Mouse (Mus musculus) spleen, adult 2 months (tissue): ENCODE data around the gene Tmem141. TPM values are rescaled to one million over a fixed set of nuclear protein-coding genes. Genes with fewer than 3 reads are reported as not detected.

Experiments
- DNase-seq, 2 experiments: peaks; one replicate each; pipeline versions ENCODE4 v3.0.0 to v3.0.0-alpha.2; 2012 to 2021; ENCODE audit warnings: low spot score in 2 of 2, low read depth in 1 of 2
- H3K27ac ChIP-seq: fragments of 200-500 bp; 2 replicates; pipeline ENCODE4 v1.5.1; 2012; ENCODE audit warnings: low read length, inconsistent platforms; ENCODE audit not compliant: insufficient read depth
- H3K27me3 ChIP-seq: fragments of 200-500 bp; 2 replicates; pipeline ENCODE4 v1.6.1; 2012; ENCODE audit warnings: mild to moderate bottlenecking, moderate library complexity, low read length, inconsistent platforms; ENCODE audit not compliant: control insufficient read depth, insufficient read depth
- H3K36me3 ChIP-seq: fragments of 200-500 bp; 2 replicates; pipeline ENCODE4 v1.6.1; 2012; ENCODE audit warnings: mild to moderate bottlenecking, low read length, inconsistent platforms; ENCODE audit not compliant: control insufficient read depth, insufficient read depth
- H3K4me1 ChIP-seq: fragments of 200-500 bp; 2 replicates; pipeline ENCODE4 v1.6.1; 2011; ENCODE audit warnings: inconsistent platforms; ENCODE audit not compliant: control insufficient read depth, insufficient read depth, insufficient read length
- H3K4me3 ChIP-seq: fragments of 200-500 bp; 2 replicates; pipeline ENCODE4 v1.5.1; 2011; ENCODE audit warnings: mild to moderate bottlenecking, inconsistent platforms; ENCODE audit not compliant: insufficient read depth, insufficient read length; ENCODE audit errors: extremely low read depth
- CTCF ChIP-seq: fragments of 200-500 bp; IDR thresholded peaks from 2 replicates; pipeline ENCODE4 v1.5.1; 2011; ENCODE audit warnings: mild to moderate bottlenecking, inconsistent platforms; ENCODE audit not compliant: insufficient read depth, insufficient read length, insufficient replicate concordance; ENCODE audit errors: extremely low read depth
- POLR2A ChIP-seq: fragments of 200-500 bp; IDR thresholded peaks from 2 replicates; pipeline ENCODE4 v1.6.1; 2011; ENCODE audit warnings: low read depth, low read length, inconsistent platforms
- WGBS: fragments of 180-500 bp; shearing (Covaris S2); methylation state at CpG from one replicate; pipeline ENCODE4 v1.1.7; 2018; 5-methylcytosine and 5-hydroxymethylcytosine counted together
- polyA plus RNA-seq: library from polyadenylated mRNA; depleted of rRNA; stranded (reverse); fragments of >200 nt; gene quantifications from 2 replicates; pipeline ENCODE4 v1.2.3, GENCODE M21; 2012; rRNA removed

The Tmem141 gene
- polyA plus RNA-seq = 16.4 and 16.8 TPM in 2 replicates

DNA sequence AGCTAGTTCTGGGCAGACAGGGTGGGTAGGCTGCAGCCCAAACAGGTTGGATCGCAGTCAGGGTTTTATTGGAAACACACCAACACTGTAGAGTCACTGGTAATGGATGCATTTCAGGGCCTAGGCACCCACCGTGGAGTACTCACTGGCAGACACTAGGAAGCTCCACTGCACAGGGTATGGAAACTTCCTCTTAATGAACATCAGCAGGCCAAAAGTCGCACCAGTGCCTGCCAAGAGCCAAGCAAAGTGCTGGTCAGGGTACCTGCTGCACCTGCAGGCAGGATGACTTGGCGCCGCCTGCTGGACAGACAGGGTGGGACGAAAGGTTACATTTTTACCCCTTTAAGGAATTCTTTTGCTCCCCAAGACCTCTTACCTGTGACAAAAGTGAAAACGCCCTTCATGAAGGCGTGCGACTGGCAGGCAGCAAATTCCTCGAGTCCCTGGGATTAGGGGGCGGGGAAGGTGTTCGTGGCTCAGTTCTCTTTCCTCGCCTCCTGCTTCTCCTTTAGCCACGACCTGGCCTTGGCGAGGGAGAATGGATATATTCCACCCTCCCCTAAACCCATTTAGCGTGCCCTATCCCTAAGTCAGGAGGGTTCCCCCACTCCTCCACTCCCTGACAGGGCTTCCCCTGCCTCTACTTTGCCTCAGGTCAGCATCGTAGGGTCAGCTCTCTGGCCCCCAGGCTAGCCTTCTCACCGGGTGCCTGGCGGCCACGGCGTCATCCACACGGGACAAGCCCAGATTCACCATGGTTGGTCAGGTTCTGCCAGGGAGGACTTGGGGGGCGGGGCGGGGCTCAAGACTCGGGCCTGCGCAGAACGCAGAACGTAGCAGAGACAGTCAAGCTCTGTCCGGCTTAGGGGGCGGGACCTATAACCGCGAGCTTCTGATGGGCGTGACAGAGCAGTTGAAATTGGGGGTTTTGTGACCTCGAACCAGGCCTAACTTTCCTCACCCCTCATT is at the start of gene Tmem141:
TSS of gene Tmem141 (minus strand) at position 777 of the 972 bp plus-strand sequence.
- H3K27me3 ChIP-seq = no peaks in the 10 kb centered on the region
- H3K36me3 ChIP-seq = no peaks in the 10 kb centered on the region
- 16% methylated on average over 34 of the region's 34 CpGs for whole genome bisulfite sequencing
- peak; percentile 12 to 63 for DNase-seq
- H3K4me1 ChIP-seq = peaks cover 4% of the 10 kb centered on the region; the same call in 1 of the 2 replicates
- H3K4me3 ChIP-seq = peak within 1 kb of the TSS; percentile 51; the same call in 1 of the 2 replicates
- H3K27ac ChIP-seq = peak within 1 kb of the TSS; percentile 50
- TF ChIP-seq CTCF = peak; percentile 69; the same call in 1 of the 2 replicates
- TF ChIP-seq POLR2A = no peak

DNA sequence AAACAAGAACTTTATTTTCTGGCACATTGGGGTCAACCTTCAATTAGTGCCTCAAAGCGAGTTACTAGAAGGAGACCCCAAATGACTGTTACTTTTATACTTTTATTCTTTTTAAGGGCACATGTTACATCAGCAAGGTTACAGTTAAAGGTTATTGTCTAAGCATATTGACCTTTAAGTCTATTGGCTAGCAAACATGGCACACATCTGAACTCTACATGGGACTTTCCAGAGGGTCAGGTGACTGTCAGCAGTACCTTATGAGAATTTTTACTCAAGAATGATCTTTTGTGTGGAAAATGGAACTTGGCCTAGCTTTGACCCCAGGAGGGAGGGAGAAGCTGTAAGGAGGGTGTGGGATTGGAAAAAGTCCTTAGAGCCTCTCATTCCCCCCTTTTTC is 44.7 kb upstream of the Tmem141 start:
- Histone ChIP-seq H3K4me1 (no peaks in the 10 kb centered on the region), H3K27me3 (no peaks in the 10 kb centered on the region), H3K36me3 (no peaks in the 10 kb centered on the region), H3K4me3 (no peak overlapping the region), H3K27ac (no peak overlapping the region)
- DNase-seq = no peak
- WGBS = 68% methylated on average over 1 of the region's 1 CpGs
- TF ChIP-seq CTCF = no peak
- no peak for TF ChIP-seq POLR2A

DNA sequence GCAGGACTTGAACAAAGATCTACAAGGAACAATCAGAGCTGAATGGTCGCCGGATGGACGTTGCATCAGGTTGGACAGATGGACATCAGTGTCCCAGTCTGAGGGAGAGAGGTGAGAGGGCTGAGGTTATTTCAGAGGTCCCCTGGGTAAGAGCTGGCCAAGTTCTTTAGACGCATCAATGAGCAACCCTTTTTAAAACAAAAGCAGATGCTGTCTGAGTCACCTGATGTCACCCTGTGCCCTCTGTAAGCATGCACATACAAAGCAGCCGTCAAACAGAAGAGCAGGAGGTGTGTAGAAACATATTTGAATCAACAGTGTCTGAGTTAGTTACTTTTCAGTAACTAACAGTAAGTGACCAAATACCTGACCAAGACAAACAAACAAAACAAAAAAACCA is 42.3 kb upstream of the Tmem141 start:
- H3K36me3 ChIP-seq = no peaks in the 10 kb centered on the region
- no peak overlapping the region for H3K4me3 ChIP-seq
- TF ChIP-seq POLR2A (no peak), CTCF (no peak)
- DNase-seq = no peak
- no peaks in the 10 kb centered on the region for H3K4me1 ChIP-seq
- no peaks in the 10 kb centered on the region for H3K27me3 ChIP-seq
- 86% methylated on average over 5 of the region's 5 CpGs for WGBS
- H3K27ac ChIP-seq = no peak overlapping the region

GRCm38 (mm10) chr2:25663511-25663910 is 41.7 kb upstream of the Tmem141 start:
- 0 out of 2 replicates have a peak, but pooled peaks have one; percentile 28 for TF ChIP-seq CTCF
- no peak for TF ChIP-seq POLR2A
- Histone ChIP-seq H3K36me3 (no peaks in the 10 kb centered on the region), H3K27ac (no peak overlapping the region), H3K4me1 (no peaks in the 10 kb centered on the region), H3K27me3 (no peaks in the 10 kb centered on the region), H3K4me3 (no peak overlapping the region)
- peak; percentile 2 to 24 for DNase-seq
- WGBS = 23% methylated on average over 1 of the region's 1 CpGs

GRCm38 (mm10) chr2:25661245-25661970 is 39.6 kb upstream of the Tmem141 start:
- H3K4me3 ChIP-seq = no peak overlapping the region
- DNase-seq = no peak
- H3K36me3 ChIP-seq = no peaks in the 10 kb centered on the region
- TF ChIP-seq POLR2A (no peak), CTCF (no peak)
- 77% methylated on average over 6 of the region's 6 CpGs for WGBS
- no peak overlapping the region for H3K27ac ChIP-seq
- H3K27me3 ChIP-seq = no peaks in the 10 kb centered on the region
- H3K4me1 ChIP-seq = no peaks in the 10 kb centered on the region

DNA sequence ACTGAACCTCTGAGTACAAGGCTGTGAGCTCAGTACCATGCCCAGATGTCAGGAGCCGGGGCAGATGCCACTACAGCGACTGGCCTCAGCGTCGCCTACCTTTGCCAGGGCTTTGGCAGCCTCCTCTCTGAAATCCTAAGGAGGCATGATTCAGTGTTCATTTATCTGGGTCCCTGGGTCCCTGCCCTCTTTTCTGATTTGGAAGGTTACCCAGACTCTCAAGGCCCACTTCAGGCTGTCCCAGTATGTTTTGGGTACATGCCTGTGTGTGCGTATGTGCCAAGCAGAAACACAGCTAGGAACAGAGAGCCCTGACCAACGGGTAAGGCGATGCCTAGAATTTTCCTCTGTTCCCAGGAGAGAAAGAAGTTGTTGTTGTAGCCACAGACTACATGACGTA is 38.5 kb upstream of the Tmem141 start:
- 93% methylated on average over 8 of the region's 8 CpGs for WGBS
- DNase-seq = no peak
- TF ChIP-seq POLR2A (no peak), CTCF (no peak)
- Histone ChIP-seq H3K27me3 (no peaks in the 10 kb centered on the region), H3K27ac (no peak overlapping the region), H3K36me3 (no peaks in the 10 kb centered on the region), H3K4me1 (no peaks in the 10 kb centered on the region), H3K4me3 (no peak overlapping the region)
